Mouse (Mus musculus): ENCODE measurements at regions not wholly inside any gene's neighbourhood (a gene's known extent, or its start where the extent isn't known, plus 50 kb on each side); places are given as distances from the start of the nearest gene placed in this dataset.

DNA sequence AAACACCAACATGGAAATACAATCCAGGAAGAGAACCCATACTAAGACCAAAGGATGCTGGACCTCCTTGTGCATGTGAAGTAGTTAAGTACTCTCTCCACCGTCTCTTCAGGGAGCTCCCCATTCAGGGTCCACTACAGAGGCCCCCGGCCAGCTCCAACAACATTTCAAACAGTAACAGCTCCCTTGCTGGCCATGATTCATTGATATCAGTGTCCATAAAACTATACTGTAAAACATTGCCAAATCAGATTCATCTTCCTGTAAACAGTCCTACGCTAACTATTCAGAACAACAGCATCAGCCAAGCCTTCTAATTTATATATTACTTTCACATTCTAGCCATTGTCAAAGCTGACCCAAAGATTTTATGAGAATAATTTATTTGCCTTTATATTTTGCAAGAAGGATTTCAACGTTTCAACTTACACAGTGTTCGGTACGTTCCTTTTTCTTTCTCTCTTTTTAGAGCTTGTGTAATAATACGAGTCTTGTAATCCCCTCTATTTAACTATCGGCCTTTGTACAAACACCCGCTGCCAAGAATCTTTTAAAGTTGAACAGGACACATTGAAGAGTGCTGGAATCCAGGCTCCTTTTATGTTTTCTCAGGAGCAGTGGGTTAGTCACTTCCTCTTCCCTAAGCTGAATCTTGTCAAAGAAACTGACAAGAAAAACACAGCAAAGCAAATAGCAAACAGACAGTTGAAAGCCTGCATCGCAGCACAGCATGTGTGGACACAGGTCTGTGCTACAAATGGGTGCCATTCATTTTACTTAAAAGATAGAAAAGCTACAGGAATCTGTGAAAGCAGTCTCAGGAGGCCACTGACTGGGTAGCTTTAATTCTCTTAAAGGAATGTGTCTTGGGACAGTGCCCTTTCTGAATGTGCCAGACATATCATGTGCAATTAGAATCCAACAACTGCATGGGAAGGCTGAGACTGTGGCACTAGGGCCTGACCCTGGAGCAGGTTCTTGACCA is 531.4 kb upstream of the Adamts16 start:
- Histone ChIP-seq H3K4me3 (ENCODE audit: low read depth, low read length) (no peak overlapping the region), H3K4me1 (ENCODE audit: control insufficient read depth, insufficient read depth, insufficient read length, low read length) (no peaks in the 10 kb centered on the region), H3K36me3 (ENCODE audit: control insufficient read depth, insufficient read depth, low read length) (no peaks in the 10 kb centered on the region), H3K27ac (ENCODE audit: insufficient read depth, low read depth, low read length) (no peak overlapping the region), H3K27me3 (ENCODE audit: control insufficient read depth, insufficient read depth, low read length) (no peaks in the 10 kb centered on the region)
- 26% methylated on average over 10 of the region's 10 CpGs for WGBS
- TF ChIP-seq CTCF (IDR thresholded peaks at IDR 0.05; ENCODE audit: extremely low read depth, insufficient read length, insufficient replicate concordance, low read depth, low read length) (no peak), POLR2A (IDR thresholded peaks at IDR 0.05; ENCODE audit: low read depth, low read length) (no peak)

DNA sequence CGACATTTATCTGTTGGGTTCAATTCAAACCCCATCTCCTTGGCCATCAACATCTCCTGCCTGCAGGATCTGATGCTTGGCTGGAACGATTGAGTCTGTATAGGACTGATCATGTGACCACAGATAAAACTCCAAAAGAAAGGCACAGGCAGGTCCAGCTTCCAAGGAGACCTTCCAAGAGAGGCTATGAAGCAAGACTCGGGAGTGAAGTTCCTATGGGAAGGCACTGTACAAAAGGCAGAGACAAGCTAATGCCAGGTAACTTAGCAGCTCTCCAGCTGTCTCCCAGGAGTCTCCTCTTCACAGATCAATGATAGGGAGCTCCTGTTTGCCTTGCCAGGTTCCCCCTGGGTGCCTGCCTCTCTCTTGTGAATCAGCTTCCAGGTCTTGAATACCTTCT is 528.2 kb upstream of the Adamts16 start:
- Histone ChIP-seq H3K36me3 (ENCODE audit: control insufficient read depth, insufficient read depth, low read length) (no peaks in the 10 kb centered on the region), H3K27ac (ENCODE audit: insufficient read depth, low read depth, low read length) (no peak overlapping the region), H3K4me1 (ENCODE audit: control insufficient read depth, insufficient read depth, insufficient read length, low read length) (no peaks in the 10 kb centered on the region), H3K4me3 (ENCODE audit: low read depth, low read length) (no peak overlapping the region), H3K27me3 (ENCODE audit: control insufficient read depth, insufficient read depth, low read length) (no peaks in the 10 kb centered on the region)
- TF ChIP-seq POLR2A (IDR thresholded peaks at IDR 0.05; ENCODE audit: low read depth, low read length) (no peak), CTCF (IDR thresholded peaks at IDR 0.05; ENCODE audit: extremely low read depth, insufficient read length, insufficient replicate concordance, low read depth, low read length) (no peak)
- WGBS = 70% methylated on average over 3 of the region's 3 CpGs

DNA sequence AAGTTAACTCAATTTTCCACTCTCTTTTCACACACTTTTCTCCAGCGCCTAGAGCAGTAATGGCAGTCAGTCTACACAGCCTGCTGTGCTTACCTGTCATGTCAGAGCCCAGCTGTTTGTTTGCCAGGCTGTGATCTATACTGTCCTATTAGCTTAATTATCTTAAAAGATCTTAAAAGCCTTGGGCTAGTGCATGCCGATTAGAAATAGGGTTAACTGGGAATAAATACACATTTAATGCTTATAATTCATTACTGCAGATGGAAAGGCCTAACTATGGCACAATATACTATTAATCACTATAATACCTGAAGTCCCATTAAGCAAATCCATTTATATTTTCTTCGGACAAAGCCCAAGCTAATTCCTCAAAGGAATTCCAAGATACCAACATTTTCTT is 523.6 kb upstream of the Adamts16 start:
- no peaks in the 10 kb centered on the region for H3K27me3 ChIP-seq (ENCODE audit: control insufficient read depth, insufficient read depth, low read length)

DNA sequence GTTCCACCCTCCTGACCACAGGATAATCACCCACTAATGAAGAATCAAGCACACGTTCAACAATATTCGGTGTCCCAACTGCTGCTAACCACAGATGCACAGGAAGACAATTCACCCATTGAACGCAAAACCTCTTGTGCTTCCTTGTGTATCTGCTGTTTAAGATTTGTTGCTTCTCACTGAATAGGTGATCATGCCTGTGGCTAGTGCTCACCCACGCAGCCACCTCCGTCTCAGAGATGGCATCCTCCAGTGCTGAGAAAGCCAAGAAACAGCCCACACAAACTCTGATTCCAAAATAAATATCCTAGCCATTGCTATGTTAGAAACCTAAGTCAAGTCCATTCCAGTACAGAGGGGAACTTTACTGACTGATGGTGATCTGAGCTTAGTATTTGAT is 520.7 kb upstream of the Adamts16 start:
- Histone ChIP-seq H3K27ac (ENCODE audit: insufficient read depth, low read depth, low read length) (no peak overlapping the region), H3K36me3 (ENCODE audit: control insufficient read depth, insufficient read depth, low read length) (no peaks in the 10 kb centered on the region), H3K4me1 (ENCODE audit: control insufficient read depth, insufficient read depth, insufficient read length, low read length) (no peaks in the 10 kb centered on the region), H3K27me3 (ENCODE audit: control insufficient read depth, insufficient read depth, low read length) (no peaks in the 10 kb centered on the region), H3K4me3 (ENCODE audit: low read depth, low read length) (no peak overlapping the region)
- WGBS = 86% methylated on average over 5 of the region's 5 CpGs
- TF ChIP-seq POLR2A (IDR thresholded peaks at IDR 0.05; ENCODE audit: low read depth, low read length) = no peak
- no peak for TF ChIP-seq CTCF (IDR thresholded peaks at IDR 0.05; ENCODE audit: extremely low read depth, insufficient read length, insufficient replicate concordance, low read depth, low read length)

More for the DNA sequence above, 523.6 kb upstream of the Adamts16 start:
- Histone ChIP-seq H3K27ac (ENCODE audit: insufficient read depth, low read depth, low read length) (no peak overlapping the region), H3K4me1 (ENCODE audit: control insufficient read depth, insufficient read depth, insufficient read length, low read length) (no peaks in the 10 kb centered on the region), H3K4me3 (ENCODE audit: low read depth, low read length) (no peak overlapping the region), H3K36me3 (ENCODE audit: control insufficient read depth, insufficient read depth, low read length) (no peaks in the 10 kb centered on the region)
- WGBS = 71% methylated on average over 3 of the region's 3 CpGs
- TF ChIP-seq POLR2A (IDR thresholded peaks at IDR 0.05; ENCODE audit: low read depth, low read length) (no peak), CTCF (IDR thresholded peaks at IDR 0.05; ENCODE audit: extremely low read depth, insufficient read length, insufficient replicate concordance, low read depth, low read length) (no peak)

DNA sequence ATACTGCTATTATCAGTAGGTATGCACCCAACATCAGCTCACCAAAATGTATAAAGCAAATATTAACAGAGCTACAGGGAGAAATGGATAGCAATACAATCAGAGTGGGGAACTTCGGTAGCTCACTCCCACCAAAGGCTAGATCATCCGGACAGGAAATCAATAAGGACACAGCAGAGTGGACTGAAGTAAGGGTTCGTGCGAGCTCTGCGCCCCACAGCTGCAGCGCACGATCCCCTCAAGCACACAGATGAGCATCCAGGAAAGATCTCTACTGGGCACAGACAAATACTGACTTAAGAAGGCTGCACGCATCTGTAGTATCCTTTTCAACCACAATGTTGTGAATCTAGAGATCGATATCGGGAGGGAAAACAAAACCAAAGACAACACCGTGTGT is 517.5 kb upstream of the Adamts16 start:
- H3K27me3 ChIP-seq (ENCODE audit: control insufficient read depth, insufficient read depth, low read length) = no peaks in the 10 kb centered on the region
- H3K36me3 ChIP-seq (ENCODE audit: control insufficient read depth, insufficient read depth, low read length) = no peaks in the 10 kb centered on the region
- no peak overlapping the region for H3K27ac ChIP-seq (ENCODE audit: insufficient read depth, low read depth, low read length)
- WGBS = 58% methylated on average over 11 of the region's 11 CpGs
- no peak overlapping the region for H3K4me3 ChIP-seq (ENCODE audit: low read depth, low read length)
- TF ChIP-seq CTCF (IDR thresholded peaks at IDR 0.05; ENCODE audit: extremely low read depth, insufficient read length, insufficient replicate concordance, low read depth, low read length) = no peak
- TF ChIP-seq POLR2A (IDR thresholded peaks at IDR 0.05; ENCODE audit: low read depth, low read length) = no peak
- no peaks in the 10 kb centered on the region for H3K4me1 ChIP-seq (ENCODE audit: control insufficient read depth, insufficient read depth, insufficient read length, low read length)

DNA sequence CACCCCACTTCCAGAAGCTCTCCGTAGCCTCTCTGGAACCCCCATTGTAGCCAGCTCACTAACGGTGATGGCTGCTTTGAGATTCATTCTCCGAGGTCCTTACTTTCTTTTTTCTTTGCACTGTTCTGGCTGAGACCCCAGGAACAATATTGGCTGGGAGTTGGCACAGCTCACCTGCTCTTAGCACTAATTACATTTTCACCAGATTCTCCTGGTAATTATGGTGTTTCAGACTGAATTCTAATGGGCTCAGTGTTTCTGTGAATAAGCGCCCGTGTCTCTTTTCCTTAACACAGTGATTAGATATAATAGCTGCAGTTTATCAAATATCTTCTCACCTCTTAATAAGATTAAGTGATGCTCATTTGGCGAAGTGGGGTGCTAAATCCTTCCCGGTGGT is 509.2 kb upstream of the Adamts16 start:
- Histone ChIP-seq H3K36me3 (ENCODE audit: control insufficient read depth, insufficient read depth, low read length) (no peaks in the 10 kb centered on the region), H3K4me3 (ENCODE audit: low read depth, low read length) (no peak overlapping the region), H3K27me3 (ENCODE audit: control insufficient read depth, insufficient read depth, low read length) (no peaks in the 10 kb centered on the region), H3K4me1 (ENCODE audit: control insufficient read depth, insufficient read depth, insufficient read length, low read length) (no peaks in the 10 kb centered on the region), H3K27ac (ENCODE audit: insufficient read depth, low read depth, low read length) (no peak overlapping the region)
- 86% methylated on average over 7 of the region's 7 CpGs for WGBS
- TF ChIP-seq POLR2A (IDR thresholded peaks at IDR 0.05; ENCODE audit: low read depth, low read length) = no peak
- TF ChIP-seq CTCF (IDR thresholded peaks at IDR 0.05; ENCODE audit: extremely low read depth, insufficient read length, insufficient replicate concordance, low read depth, low read length) = no peak

DNA sequence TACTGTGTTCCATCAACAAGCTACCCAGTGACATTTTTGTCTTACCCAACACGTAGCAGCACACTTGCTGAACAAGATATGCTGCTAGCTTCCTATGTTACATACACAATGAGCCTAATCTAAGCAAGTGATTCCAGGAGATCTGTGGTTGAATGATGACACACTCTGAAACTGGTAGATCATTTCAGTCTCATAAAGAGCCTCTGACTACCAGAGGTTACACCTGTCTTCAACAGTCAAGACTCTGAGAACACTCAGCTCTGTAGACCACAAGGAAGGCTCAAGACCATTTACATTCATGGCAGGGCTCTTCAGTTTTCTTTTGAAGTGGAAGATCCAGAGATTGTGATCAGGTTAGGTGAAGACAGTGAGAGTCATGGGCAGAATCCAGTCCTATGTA is 501.3 kb upstream of the Adamts16 start:
- Histone ChIP-seq H3K36me3 (ENCODE audit: control insufficient read depth, insufficient read depth, low read length) (no peaks in the 10 kb centered on the region), H3K27me3 (ENCODE audit: control insufficient read depth, insufficient read depth, low read length) (no peaks in the 10 kb centered on the region), H3K4me1 (ENCODE audit: control insufficient read depth, insufficient read depth, insufficient read length, low read length) (no peaks in the 10 kb centered on the region), H3K4me3 (ENCODE audit: low read depth, low read length) (no peak overlapping the region), H3K27ac (ENCODE audit: insufficient read depth, low read depth, low read length) (no peak overlapping the region)
- 67% methylated on average over 1 of the region's 1 CpGs for WGBS
- TF ChIP-seq CTCF (IDR thresholded peaks at IDR 0.05; ENCODE audit: extremely low read depth, insufficient read length, insufficient replicate concordance, low read depth, low read length) (no peak), POLR2A (IDR thresholded peaks at IDR 0.05; ENCODE audit: low read depth, low read length) (no peak)

Measured in small intestine, adult 2 months (tissue).